Mouse (Mus musculus) adrenal gland, adult 2 months (tissue): ENCODE results near the gene Celf5. TPM values are rescaled to one million over a fixed set of nuclear protein-coding genes. Genes with fewer than 3 reads are reported as not detected.
"Not testable (repeated sequence)": the region's sequence is repeated elsewhere in the genome, so short reads cannot be mapped to it uniquely, and the experiment has no call there.

Experiments
- DNase-seq: peaks from one replicate; pipeline ENCODE4 v3.0.0; 2021
- polyA plus RNA-seq: library from polyadenylated mRNA; depleted of rRNA; stranded (reverse); fragments of >200 nt; gene quantifications from 2 replicates; pipeline ENCODE4 v1.2.3, GENCODE M21; 2012
- total RNA-seq, 2 experiments: library from RNA; stranded (reverse); gene quantifications; 2 replicates each; pipeline ENCODE4 v1.2.3; 2021

The Celf5 gene
- total and polyA plus RNA-seq, 3 experiments, result 0.55 to 1.4 (median 0.78) TPM

GRCm38 (mm10) chr10:81452237-81452946 is 30.1 kb downstream of the Celf5 start:
- DNase-seq, result no peak

DNA sequence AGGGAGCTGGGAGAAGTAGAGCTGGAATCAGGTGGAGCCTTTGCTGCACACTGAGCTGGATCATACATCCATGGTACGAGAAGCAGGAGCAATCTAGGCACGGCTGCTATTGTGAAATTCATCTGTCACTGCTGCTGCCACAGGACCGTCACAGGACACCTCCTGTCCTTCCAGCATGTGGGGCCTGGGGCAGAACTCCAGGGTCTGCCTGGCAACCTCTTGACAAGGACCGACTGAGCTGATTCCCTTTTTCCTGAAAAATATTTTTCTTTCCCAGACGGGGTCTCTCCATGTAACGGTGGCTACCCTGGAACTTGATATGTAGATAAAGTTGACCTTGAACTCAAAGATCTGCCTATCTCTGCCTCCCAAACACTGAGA is 31.2 kb downstream of the Celf5 start:
- no peak for DNase-seq

DNA sequence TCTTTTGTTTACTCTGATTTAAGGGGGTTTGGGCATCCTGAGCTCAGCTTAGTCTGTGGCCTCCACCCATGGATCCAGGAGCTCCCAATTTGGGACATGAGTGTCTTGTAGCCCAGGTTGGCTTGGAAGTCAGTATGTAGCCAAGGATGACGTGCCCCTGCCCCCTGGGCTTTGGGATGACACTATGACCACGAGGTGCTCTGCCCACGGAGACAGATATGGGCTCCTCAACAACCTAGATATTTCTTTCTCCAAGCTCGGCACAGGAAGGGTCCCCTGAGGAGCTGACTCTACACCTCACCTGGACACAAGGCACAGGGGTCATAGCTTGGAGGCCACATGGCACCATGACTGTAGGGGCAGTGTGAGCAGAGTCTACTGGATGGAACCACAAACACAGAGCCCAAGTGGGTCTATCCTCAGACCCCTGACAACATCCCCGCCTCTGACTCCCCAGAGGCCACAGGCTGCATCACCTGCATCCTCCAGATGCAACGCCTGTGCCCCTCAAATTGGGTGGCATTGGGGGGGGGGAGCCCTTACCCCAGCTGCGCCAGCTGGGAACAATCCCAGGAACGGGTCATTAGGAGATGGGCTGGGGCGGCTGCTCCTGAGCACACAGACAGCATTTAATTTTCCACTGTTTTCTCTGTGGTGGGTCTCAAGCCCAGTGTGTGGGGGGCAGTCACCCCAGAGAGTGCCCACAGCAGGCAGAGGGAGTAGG is 31.7 kb downstream of the Celf5 start:
- DNase-seq, result no peak

- peak; percentile 80 for DNase-seq
Observed at GRCm38 (mm10) chr10:81450140-81450539, 32.4 kb downstream of the Celf5 start.

DNA sequence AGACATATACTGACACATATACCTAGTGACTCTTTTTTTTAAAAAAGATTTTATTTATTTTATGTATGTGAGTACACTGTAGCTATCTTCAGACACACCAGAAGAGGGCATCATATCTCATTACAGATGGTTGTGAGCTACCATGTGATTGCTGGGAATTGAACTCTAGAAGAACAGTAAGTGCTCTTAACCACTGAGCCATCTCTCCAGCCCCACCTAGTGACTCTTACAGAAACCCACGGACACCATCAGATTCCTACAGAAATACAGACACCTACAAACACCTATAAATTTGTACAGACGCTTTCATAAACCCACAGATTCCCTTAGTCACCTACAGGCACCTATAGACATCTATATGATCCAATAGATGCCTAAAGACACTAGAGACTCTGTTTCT is 37.0 kb downstream of the Celf5 start:
- not testable (repeated sequence) for DNase-seq

DNA sequence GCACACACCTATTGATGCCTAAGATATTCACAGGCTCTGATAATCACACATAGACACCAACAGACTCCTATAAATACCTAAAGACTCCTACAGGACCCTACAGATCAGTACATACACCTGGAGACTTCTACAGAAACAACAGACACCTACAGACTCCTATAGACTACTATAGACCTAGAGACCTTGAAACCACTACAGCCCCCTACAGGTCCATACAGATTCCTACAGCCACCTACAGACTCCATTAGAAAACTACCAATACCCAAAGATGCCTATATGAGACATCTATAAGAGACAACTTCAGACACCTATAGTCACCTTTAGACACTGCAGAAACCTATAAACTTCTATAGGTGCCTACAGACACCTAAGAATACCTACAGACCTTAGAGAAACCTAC is 41.5 kb downstream of the Celf5 start:
- no peak for DNase-seq

DNA sequence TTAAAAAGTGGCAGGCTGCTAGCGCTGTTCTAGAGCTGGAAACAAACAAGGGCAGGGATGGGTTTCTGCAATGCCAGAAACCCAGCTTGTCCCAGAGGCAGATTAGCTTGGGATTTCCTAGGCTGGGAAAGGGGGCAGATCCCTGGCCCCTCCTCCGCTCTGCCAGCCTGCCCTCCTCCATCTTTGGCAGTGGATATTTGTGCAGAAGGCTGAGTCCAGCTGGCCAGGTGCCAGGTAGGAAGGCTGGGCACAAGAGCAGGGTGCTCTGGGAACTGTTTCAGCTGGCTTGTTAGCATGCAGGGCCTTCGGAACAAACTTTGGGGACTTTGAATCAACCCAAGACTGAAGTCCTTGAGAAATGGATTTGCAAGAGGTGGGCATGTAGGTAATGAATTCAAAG is 47.1 kb downstream of the Celf5 start:
- DNase-seq, result peak; percentile 87

DNA sequence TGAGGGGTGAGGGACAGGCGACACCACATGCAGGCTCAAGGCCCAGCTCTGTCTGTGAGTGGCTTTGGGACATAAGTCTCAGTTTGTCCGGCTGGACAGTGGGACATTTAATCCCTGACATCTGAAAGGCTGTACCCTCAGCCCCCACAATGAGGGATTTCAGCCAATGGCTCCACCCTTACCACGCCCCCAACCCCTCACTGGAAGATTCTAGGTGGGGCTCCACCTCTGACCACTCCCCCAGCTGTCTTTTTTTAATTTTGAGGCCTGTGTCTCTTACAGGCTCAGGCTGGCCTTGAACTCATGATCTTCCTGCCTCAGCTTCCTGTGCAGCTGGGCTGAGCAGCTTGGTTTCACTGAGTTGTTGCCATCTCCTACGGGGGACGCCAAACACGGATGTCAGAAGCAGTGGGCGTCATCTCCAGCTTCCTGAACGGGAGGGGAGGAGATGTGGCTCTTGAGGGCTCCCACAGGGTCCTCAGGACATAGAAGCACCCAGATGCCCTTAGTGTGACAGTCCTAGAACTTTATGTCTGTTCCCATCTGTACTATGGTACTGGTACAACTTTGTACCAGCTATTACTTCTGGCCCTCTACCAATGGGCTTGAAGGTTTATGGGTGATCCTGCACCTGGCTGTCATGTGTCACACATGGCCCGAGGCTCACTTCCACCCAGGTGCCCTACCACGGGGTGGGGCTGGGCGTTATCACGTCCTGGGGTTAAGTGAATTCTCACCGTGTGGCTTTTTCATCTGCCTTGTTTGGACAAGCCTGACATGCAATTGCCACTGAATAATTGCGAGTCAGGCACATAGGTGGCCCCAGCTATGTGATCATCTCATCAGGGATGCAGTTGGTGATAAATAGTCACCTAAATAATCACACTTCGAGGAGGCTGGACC is 47.9 kb downstream of the Celf5 start:
- peak; percentile 28 for DNase-seq

GRCm38 (mm10) chr10:81433541-81434289 is 48.8 kb downstream of the Celf5 start:
- peak; percentile 41 for DNase-seq

GRCm38 (mm10) chr10:81432868-81433262 is 49.6 kb downstream of the Celf5 start:
- peak; percentile 94 for DNase-seq

DNA sequence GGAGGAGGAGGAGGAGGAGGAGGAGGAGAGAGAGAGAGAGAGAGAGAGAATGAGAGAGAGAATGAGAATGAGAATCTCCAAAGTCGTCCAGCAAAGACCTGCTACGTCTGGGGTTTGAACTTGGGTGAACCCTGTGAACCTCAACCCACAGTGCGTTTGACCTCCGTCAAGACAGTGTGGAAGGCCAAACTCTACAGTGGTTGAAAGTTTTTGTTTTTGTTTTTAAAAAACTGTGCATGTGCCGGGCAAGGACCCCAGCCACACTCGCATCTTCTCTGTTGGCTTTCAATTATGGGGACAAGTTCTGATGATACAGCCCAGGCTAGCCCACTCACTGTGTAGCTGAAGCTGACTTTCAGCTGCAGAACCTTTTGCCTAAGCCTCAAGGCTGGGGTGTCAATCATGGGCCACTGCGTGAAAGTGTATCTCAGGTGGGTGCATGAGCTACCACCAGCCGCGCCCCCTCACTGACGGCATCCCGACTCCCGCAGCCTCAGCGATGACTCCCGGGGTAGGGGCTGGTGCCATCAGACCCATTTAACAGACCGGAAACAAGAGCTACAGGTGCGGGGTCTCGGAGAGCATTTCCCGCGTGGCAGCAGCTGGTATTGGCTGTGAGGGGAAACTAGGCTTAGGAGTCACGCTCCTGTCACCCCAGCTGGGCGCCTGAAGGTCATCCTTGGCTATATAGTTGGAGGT is 50.2 kb downstream of the Celf5 start:
- peak; percentile 21 for DNase-seq

DNA sequence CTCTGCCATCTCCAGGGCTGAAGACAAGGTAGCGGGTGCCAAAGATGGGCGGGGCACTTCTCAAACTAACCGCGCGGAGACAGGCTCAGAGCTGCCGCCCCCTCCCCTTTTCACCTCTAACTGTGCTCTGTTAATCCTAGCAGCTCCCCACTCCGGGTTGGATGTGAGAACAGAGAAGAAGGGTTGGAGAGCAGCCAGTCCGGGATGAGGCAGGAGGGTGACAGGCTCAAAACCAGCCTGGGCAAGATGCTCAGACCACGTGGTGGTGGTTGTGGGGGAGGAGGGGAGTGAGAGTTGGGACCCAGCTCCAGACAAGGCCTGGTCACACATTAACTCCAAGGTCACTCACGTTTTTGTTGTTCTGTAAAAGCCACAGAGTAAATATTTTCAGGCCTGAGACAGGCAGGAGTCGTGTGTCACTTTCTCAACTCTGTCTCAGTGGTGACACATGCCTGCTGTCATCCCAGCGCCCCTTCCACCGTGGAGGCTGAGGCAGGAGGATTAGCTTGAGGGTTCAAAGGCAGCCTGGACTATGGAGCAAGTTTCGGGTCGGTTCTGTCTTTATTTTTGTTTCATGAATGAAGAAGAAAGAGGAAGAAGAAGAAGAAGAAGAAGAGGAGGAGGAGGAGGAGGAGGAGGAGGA is 50.9 kb downstream of the Celf5 start:
- peak; percentile 39 for DNase-seq

GRCm38 (mm10) chr10:81430831-81431525 is 51.5 kb downstream of the Celf5 start:
- DNase-seq, result peak; percentile 33

DNA sequence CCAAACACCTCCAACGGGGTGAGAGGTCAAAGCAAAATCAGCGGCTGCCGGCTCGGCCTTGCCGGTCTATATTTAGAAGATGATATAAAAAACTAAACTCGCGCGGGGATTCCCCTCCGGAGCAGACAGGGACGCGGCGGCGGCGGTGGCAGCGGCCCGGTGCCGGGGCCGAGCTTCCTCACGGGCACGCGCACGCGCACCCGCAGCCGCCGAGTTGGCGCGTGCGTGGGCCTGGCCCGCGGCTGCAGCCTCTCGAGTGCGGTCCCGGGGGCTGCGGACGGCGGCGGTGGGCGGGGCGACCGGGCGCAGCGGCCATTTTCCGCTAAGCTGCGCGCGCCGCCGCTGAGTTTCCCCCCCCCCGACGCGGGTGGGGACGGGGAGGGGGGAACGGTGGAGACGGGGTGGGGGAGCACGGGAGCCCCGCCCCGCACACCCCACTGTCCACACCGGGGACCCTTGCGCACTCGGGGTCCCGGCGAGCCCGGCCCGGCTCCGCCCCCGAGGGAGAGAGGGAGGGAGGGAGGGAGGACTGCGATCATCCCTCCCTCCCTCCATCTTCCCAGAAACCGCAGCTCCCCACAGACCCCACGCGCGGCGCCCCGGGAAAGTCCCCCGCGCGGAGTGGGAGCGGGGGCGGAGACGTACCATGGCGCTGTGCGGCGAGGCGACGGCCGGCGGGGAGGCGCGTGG is 52.2 kb downstream of the Celf5 start:
- peak; percentile 90 for DNase-seq

DNA sequence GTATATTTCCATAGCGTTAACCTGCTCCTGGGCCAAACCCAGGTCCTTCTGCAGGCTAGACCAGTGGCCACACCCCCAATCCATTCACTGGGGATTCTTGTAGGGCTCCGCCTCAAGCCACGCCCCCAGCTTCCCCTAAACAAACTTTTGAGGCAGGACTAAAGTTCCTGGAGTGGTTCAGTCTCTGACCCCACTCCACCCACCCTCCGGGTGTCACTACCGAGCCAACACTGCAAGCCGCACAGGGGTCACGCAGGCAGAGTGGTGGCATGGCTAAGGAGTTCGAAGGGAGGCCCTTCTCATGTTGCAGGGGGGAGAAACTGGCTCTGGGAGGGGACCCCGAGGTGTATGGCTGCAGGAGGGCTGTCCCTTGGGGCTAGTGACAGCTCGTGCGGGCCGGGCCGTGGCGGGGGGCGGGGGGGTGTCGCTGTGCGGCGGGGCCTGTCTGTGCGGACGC is 52.9 kb downstream of the Celf5 start:
- DNase-seq, result peak; percentile 93

DNA sequence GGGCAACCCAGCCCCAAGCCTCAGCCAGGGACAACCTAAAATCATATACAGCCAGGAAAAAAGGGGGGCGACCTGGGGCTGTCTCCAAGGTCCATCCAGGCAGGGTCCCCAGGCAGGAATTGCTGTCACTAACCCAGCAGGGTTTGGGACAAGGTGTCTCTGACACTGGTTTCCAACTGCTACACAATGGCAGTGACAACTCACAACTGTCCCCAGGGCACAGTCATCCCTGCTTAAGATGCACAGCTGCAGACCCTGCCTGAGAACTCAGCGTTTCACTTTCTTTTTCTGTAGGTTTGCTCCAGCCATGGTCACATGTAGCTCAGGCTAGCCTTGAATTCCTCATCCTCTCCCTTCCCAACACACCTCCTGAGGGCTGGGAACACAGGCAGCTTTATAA is 53.4 kb downstream of the Celf5 start:
- DNase-seq, result peak; percentile 9

- DNase-seq, result peak; percentile 2
Observed at GRCm38 (mm10) chr10:81428507-81428870, 54.0 kb downstream of the Celf5 start.

- peak; percentile 15 for DNase-seq
Observed at GRCm38 (mm10) chr10:81427804-81428506, 54.6 kb downstream of the Celf5 start.

DNA sequence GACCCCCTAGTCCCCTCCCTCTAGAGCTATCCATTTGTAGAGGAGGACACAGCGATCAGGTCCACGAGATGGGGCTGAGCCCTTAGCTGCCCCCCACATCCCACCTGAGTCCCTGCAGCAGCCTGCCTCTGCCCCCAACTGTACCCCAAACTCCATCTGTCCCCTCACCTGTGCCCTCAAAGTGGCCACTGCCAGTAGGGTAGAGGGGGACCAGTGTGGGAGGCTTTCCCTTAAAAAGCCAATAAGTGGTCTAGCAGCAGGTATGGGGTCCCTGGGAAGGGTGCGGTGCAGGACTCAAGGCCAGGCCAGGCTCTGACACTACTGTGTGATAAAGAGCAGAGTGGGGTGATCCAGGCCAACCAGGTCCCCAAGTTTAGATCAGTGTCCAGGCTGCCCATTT is 55.2 kb downstream of the Celf5 start:
- no peak for DNase-seq
